Mouse (Mus musculus) frontal cortex, postnatal 25 days (tissue): ENCODE results near the gene Hcn2.
A peak's percentile ranks its signal among the peaks of the same experiment; 100 is the strongest.
"Not testable (repeated sequence)": the region's sequence is repeated elsewhere in the genome, so short reads cannot be mapped to it uniquely, and the experiment has no call there.

ENCODE experiments used
- DNase-seq, 2 experiments: peaks; one replicate each; pipeline ENCODE4 v3.0.0; 2022; ENCODE audit warnings: low spot score in 2 of 2

Gene Hcn2

DNA sequence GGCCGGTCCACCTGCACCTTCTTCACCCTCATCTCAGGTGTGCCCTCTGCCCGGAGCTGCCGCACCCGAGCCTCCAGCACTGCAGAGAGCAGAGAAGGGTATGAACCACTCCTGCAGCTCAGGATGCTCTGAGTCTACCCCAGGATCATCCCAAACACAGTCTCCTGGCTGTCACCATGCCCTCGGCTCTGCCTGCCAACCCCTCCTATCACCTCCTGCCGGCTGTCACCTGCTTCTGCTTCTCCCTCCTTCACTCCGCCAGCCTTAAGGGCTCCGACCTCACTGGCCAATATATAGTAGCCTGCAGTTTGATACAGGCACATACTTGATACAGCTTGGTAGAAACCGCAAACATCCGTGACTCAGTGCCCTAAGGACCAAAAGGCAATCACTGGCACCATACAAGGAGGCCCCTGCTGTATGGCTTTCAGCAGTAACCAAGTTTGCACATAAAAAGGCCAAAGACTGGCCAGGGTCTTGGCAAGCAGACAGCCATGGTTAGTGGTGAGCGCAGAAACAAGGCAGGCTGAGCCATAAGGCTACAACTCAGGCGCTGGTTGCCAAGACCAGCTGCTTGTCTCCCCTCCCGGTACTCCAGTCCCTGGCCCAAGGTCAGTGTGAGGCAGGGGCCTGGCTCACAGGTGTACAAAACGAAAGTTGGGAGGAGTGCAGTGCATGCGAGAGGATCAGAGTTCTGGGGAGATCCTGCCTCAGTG lies 27.4 kb downstream of the Hcn2 start:
- DNase-seq, result no peak

- DNase-seq, result no peak
Measured at GRCm38 (mm10) chr10:79745411-79745810, 29.0 kb downstream of the Hcn2 start.

DNA sequence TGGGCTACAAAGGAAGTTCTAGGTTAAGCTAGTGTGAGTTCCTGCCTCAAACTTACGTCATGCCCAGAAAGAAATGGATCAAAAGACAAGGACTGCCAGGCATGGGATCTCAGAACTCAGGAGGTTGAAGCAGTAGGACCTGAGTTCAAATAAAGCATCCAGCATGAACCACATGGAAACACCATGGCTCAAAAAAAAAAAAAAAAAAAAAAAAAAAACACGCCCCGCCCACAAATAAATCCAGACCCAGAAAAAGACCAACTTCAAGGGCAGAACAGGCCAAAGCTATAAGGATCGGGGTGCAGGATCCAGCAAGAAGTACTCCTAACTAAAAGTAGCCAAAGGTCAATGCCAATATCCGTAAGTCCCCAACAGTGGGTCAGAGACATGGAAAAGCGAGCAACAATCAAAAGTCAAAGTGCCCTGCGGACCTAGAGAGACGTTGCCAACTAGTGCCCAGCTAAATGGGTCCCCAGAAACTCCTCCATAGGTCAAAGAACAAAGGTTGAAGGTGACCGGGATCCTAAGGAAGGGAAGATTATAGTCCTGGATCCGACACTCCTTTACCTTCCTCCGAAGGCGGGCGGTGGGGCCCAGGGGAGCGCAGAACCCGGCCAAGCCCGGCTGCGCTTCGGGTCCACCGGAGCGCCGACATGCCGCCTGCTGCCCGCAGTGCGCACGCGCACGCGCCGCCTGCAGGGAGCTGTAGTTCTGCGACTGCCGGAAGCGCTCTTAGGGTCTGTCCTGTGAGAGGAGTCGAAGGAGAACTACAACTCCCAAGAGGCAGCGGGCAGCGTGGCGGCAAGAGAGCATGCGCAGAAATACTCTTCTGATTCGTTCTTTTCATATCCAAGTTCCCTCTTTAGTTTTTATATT lies 29.7 kb downstream of the Hcn2 start, which contains the start of gene Polrmt:
TSS of gene Polrmt (minus strand) at position 684 of the 876 bp plus-strand sequence.
- peak; percentile 88 to 93 for DNase-seq

GRCm38 (mm10) chr10:79746774-79747151 lies 30.3 kb downstream of the Hcn2 start:
- no peak for DNase-seq

DNA sequence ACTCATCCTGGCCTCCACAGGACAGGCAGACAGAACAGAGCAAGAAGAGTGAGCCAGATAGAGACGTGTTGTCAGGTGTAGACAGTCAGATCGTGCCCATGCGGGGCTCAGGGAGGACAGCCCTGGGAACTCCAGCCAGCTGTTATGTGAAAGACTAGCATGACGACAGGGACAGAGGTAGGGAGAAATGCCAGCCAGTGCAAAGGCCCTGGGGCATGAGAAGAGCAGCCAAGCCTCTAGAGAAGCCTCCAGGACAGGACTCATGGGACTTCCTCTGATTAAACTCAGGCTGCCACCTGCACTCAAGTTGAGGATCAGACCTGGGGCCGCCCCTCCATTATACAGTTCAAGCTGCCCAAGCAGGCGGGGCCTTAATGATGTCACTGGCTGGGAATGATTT lies 32.1 kb downstream of the Hcn2 start:
- DNase-seq, result no peak

GRCm38 (mm10) chr10:79754856-79755516 lies 38.6 kb downstream of the Hcn2 start, which contains the start of gene Fgf22:
Fgf22 (plus strand) TSS chr10:79755076.
- DNase-seq, result peak; percentile 54 to 63

- no peak for DNase-seq
Measured at GRCm38 (mm10) chr10:79755854-79756253, 39.4 kb downstream of the Hcn2 start.

GRCm38 (mm10) chr10:79756660-79757059 lies 40.2 kb downstream of the Hcn2 start:
- no peak for DNase-seq

GRCm38 (mm10) chr10:79759675-79760074 lies 43.2 kb downstream of the Hcn2 start:
- DNase-seq, result not testable (repeated sequence)

DNA sequence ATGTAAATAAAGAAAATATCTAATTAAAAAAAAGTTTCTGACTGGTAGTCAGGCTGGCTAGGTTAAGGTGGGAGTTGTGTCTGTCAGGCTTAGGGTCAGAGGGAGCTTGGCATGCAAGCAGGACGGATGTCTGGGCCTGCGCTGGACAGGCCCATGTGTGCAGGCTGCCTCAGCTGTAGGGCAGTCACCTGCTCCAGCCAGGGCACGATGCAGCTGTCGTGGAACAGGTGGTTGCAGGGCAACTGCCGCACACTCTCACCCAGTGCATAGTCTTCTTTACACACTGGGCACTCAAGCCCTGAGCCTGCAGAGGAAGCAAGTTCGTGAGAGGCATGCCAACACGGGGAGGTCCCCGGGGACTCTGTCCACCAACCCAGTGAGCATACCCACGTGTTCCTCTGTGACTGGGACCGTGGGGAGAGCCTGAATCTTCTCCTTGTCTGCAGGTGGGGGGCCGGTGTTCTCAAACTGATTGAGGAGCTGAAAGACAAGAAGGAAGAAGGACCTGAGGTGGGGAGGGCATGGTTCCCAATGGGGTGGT lies 44.2 kb downstream of the Hcn2 start:
- no peak for DNase-seq

- DNase-seq, result no peak
Measured at GRCm38 (mm10) chr10:79762875-79763274, 46.4 kb downstream of the Hcn2 start.

GRCm38 (mm10) chr10:79764234-79764633 lies 47.8 kb downstream of the Hcn2 start:
- no peak for DNase-seq

- DNase-seq, result no peak
Measured at GRCm38 (mm10) chr10:79765228-79765745, 48.9 kb downstream of the Hcn2 start.

DNA sequence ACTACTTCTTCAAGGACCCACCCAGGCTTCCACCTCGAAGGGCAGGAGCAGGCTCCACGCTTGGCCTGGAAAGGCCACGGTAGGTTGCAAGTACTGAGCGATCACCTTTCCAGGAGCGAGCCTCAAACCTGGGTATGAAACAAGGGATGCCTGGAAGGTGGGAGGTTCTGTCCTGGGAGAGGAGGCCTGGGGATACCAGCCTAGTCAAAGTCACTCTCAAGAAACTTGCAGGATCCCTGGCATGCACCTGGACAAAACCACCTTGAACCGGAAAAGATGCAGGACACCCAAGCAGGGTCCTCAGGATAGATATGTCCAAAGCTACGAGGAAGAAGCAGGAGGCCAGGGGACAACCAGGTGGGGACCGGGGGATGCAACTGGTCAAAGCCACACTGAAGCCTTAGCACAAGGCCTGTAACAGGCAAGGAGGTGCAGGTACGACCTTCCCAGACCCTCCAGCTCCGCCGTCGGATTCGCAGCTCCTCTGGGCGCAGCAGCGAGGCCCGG lies 49.6 kb downstream of the Hcn2 start:
- no peak for DNase-seq

GRCm38 (mm10) chr10:79766508-79767325 lies 50.3 kb downstream of the Hcn2 start, which contains the start of gene Rnf126:
Rnf126 (minus strand) TSS chr10:79766952.
- DNase-seq, result peak; percentile 99

GRCm38 (mm10) chr10:79767372-79768244 lies 51.2 kb downstream of the Hcn2 start:
- peak; percentile 86 to 92 for DNase-seq

DNA sequence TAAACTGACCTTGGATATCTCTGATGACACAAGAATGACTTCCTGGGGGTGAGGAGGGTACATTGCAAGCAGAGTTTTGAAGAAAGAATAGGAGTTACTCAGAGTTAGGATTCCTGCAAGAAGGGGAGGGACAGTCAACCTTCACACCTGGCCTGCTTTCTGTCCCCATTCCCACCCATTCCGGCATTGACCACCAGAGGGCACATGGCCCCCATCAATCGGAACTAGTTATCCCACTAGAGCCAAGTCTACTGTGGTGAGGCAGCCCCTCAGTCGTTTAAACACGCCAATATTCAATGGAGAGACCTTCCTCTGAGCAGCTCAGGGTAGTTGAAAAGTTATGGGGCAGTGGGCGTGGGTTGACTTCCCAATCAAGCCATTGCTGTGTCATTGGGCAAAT lies 52.0 kb downstream of the Hcn2 start:
- DNase-seq, result peak; percentile 63 to 70

GRCm38 (mm10) chr10:79769329-79769728 lies 52.9 kb downstream of the Hcn2 start:
- no peak for DNase-seq

- no peak for DNase-seq
Measured at GRCm38 (mm10) chr10:79772320-79772719, 55.9 kb downstream of the Hcn2 start.

DNA sequence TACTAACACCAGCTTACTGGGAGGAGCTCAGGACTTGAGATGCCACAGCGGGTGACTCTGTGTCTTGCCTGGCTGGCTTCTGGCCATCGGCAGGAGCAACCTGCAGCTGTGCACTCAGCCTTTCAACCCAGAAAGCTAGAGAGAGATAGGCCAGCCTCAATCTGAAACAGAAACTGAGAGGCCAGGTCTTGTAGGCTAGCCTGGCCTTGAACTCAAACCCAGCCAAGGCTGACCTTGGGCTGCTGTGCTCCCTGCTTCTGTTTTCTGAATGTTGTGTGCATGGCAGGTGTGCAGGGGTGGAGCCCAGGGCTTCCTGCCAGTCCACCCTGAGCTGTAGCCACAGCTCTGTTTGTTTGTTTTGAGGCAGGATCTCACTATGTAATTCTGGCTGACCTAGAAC lies 56.8 kb downstream of the Hcn2 start:
- no peak for DNase-seq
